Mouse (Mus musculus): ENCODE data around the gene Pcdh19. TPM values are rescaled to one million over a fixed set of nuclear protein-coding genes. Genes with fewer than 3 reads are reported as not detected.

The Pcdh19 gene
- total and polyA plus RNA-seq, 3 experiments, result not detected

GRCm38 (mm10) chrX:133683961-133684360, 4.8 kb downstream of the Pcdh19 start:
- dilution Hi-C loops (cut with MboI; ENCODE audit: extremely low pct_ligation_motif_present, extremely low pct_unique_long_range_greater_than_20kb, low sequenced_read_pairs), result no loop called here

GRCm38 (mm10) chrX:133675121-133675520, 13.7 kb downstream of the Pcdh19 start:
- Histone ChIP-seq H3K36me3 (replicated peaks in 1 of 2; ENCODE audit: control insufficient read depth in 1 of 2, insufficient read depth in 1 of 2, low read length in 1 of 2) (no peaks in the 10 kb centered on the region), H3K4me2 (ENCODE audit: insufficient read depth, low read depth, poor library complexity, severe bottlenecking) (no peak overlapping the region), H3K27me3 (replicated peaks) (no peaks in the 10 kb centered on the region), H3K4me3 (replicated peaks in 1 of 3; ENCODE audit: low read depth in 2 of 3, low read length in 2 of 3, poor library complexity in 1 of 3) (no peak overlapping the region), H3K79me2 (replicated peaks; ENCODE audit: control insufficient read depth, extremely low read depth, insufficient read depth, poor library complexity, severe bottlenecking) (no peaks in the 10 kb centered on the region), H3K27ac (ENCODE audit: insufficient read depth, low read depth) (no peak overlapping the region), H3K9me3 (replicated peaks; ENCODE audit: low read length) (no peaks in the 10 kb centered on the region), H3K4me1 (ENCODE audit: control insufficient read depth in 1 of 2, insufficient read depth in 2 of 2) (no peaks in the 10 kb centered on the region), H3K9ac (ENCODE audit: insufficient read depth, low read depth) (no peak overlapping the region)
- dilution Hi-C loops (cut with MboI; ENCODE audit: extremely low pct_ligation_motif_present, extremely low pct_unique_long_range_greater_than_20kb, low sequenced_read_pairs), result no loop called here
- in situ Hi-C loops (cut with MboI; ENCODE audit: low pct_ligation_motif_present, low pct_unique_long_range_greater_than_20kb, low sequenced_read_pairs), result no loop called here
- TF ChIP-seq HCFC1 (IDR thresholded peaks at IDR 0.05; ENCODE audit: low read depth, low read length) (no peak), CHD2 (IDR thresholded peaks at IDR 0.05; ENCODE audit: low read length) (no peak), GABPA (IDR thresholded peaks at IDR 0.05; ENCODE audit: insufficient replicate concordance, low read depth, low read length) (no peak), MYC (IDR thresholded peaks at IDR 0.05; ENCODE audit: low read depth, low read length) (no peak), MEF2A (IDR thresholded peaks at IDR 0.05; ENCODE audit: borderline replicate concordance, low read depth, low read length) (no peak), USF1 (IDR thresholded peaks at IDR 0.05; ENCODE audit: low read depth, low read length) (no peak), E2F4 (IDR thresholded peaks at IDR 0.05; ENCODE audit: insufficient replicate concordance, low read depth, low read length) (no peak), SMC3 (IDR thresholded peaks at IDR 0.05; ENCODE audit: low read depth, low read length) (no peak), BHLHE40 (IDR thresholded peaks at IDR 0.05; ENCODE audit: low read depth, low read length) (no peak), MXI1 (IDR thresholded peaks at IDR 0.05; ENCODE audit: low read depth, low read length) (no peak), ZNF384 (IDR thresholded peaks at IDR 0.05; ENCODE audit: low read depth, low read length) (no peak), ETS1 (conservative IDR thresholded peaks at IDR 0.05; ENCODE audit: low read depth, low read length) (no peak), UBTF (IDR thresholded peaks at IDR 0.05; ENCODE audit: low read depth, low read length) (no peak), JUN (IDR thresholded peaks at IDR 0.05; ENCODE audit: insufficient read depth, low read depth, low read length) (no peak), NELFE (IDR thresholded peaks at IDR 0.05; ENCODE audit: low read depth, low read length) (no peak), PAX5 (IDR thresholded peaks at IDR 0.05; ENCODE audit: low read length) (no peak), POLR2AphosphoS2 (IDR thresholded peaks at IDR 0.05; ENCODE audit: low read depth, low read length) (no peak), CHD1 (IDR thresholded peaks at IDR 0.05; ENCODE audit: low read depth, low read length) (no peak)
- no peak for DNase-seq (ENCODE audit: extremely low read depth)

More at GRCm38 (mm10) chrX:133683961-133684360, 4.8 kb downstream of the Pcdh19 start:
- H3K4me2 ChIP-seq (ENCODE audit: insufficient read depth, low read depth, poor library complexity, severe bottlenecking), result no peak overlapping the region
- TF ChIP-seq MAFK (IDR thresholded peaks at IDR 0.05; ENCODE audit: insufficient replicate concordance, low read length) (no peak), JUND (conservative IDR thresholded peaks at IDR 0.05; ENCODE audit: low read depth, low read length) (no peak), TCF12 (IDR thresholded peaks at IDR 0.05; ENCODE audit: low read depth, low read length) (no peak), MEF2A (IDR thresholded peaks at IDR 0.05; ENCODE audit: borderline replicate concordance, low read depth, low read length) (no peak), MAX (IDR thresholded peaks at IDR 0.05; ENCODE audit: low read length) (no peak), E2F4 (IDR thresholded peaks at IDR 0.05; ENCODE audit: insufficient replicate concordance, low read depth, low read length) (no peak), RAD21 (IDR thresholded peaks at IDR 0.05; ENCODE audit: low read depth, low read length) (no peak), JUN (IDR thresholded peaks at IDR 0.05; ENCODE audit: insufficient read depth, low read depth, low read length) (no peak), SIN3A (IDR thresholded peaks at IDR 0.05; ENCODE audit: low read length) (no peak), BHLHE40 (IDR thresholded peaks at IDR 0.05; ENCODE audit: low read depth, low read length) (no peak)
- no peak overlapping the region for H3K9ac ChIP-seq (ENCODE audit: insufficient read depth, low read depth)
- H3K79me2 ChIP-seq (replicated peaks; ENCODE audit: control insufficient read depth, extremely low read depth, insufficient read depth, poor library complexity, severe bottlenecking), result no peaks in the 10 kb centered on the region
- H3K27ac ChIP-seq (ENCODE audit: insufficient read depth, low read depth), result no peak overlapping the region
- H3K27me3 ChIP-seq (replicated peaks), result no peaks in the 10 kb centered on the region
- DNase-seq (ENCODE audit: extremely low read depth), result no peak
- no peaks in the 10 kb centered on the region for H3K36me3 ChIP-seq (replicated peaks in 1 of 2; ENCODE audit: control insufficient read depth in 1 of 2, insufficient read depth in 1 of 2, low read length in 1 of 2)
- H3K9me3 ChIP-seq (replicated peaks; ENCODE audit: low read length), result peaks cover 10% of the 10 kb centered on the region
- H3K4me1 ChIP-seq (ENCODE audit: control insufficient read depth in 1 of 2, insufficient read depth in 2 of 2), result no peaks in the 10 kb centered on the region
- in situ Hi-C loops (cut with MboI; ENCODE audit: low pct_ligation_motif_present, low pct_unique_long_range_greater_than_20kb, low sequenced_read_pairs), result no loop called here
- no peak overlapping the region for H3K4me3 ChIP-seq (replicated peaks in 1 of 3; ENCODE audit: low read depth in 2 of 3, low read length in 2 of 3, poor library complexity in 1 of 3)

All from CH12.LX (cell line).